Mouse (Mus musculus): ENCODE results near the gene Psmb9. TPM values are rescaled to one million over a fixed set of nuclear protein-coding genes. Genes with fewer than 3 reads are reported as not detected.

Psmb9 gene
- polyA plus RNA-seq, 1 experiment = 3.8 TPM

GRCm38 (mm10) chr17:34192852-34193251 lies 5.3 kb upstream of the Psmb9 start:
- H3K4me1 ChIP-seq (ENCODE audit: control insufficient read depth, insufficient read depth, low read length) = no peaks in the 10 kb centered on the region
- H3K27ac ChIP-seq (ENCODE audit: insufficient read depth, low read length) = no peak overlapping the region
- no peak for TF ChIP-seq POLR2A (IDR thresholded peaks at IDR 0.05; ENCODE audit: extremely low read depth, insufficient read depth, low read length)
- no peak for TF ChIP-seq CTCF (IDR thresholded peaks at IDR 0.05; ENCODE audit: extremely low read depth, insufficient read depth, low read length)
- no peak overlapping the region for H3K4me3 ChIP-seq (ENCODE audit: insufficient read depth, low read length)

GRCm38 (mm10) chr17:34188986-34189385 lies 1.4 kb upstream of the Psmb9 start:
- H3K4me3 ChIP-seq (ENCODE audit: insufficient read depth, low read length) = no peak overlapping the region
- H3K4me1 ChIP-seq (ENCODE audit: control insufficient read depth, insufficient read depth, low read length) = no peaks in the 10 kb centered on the region
- no peak overlapping the region for H3K27ac ChIP-seq (ENCODE audit: insufficient read depth, low read length)
- no peak for TF ChIP-seq CTCF (IDR thresholded peaks at IDR 0.05; ENCODE audit: extremely low read depth, insufficient read depth, low read length)
- no peak for TF ChIP-seq POLR2A (IDR thresholded peaks at IDR 0.05; ENCODE audit: extremely low read depth, insufficient read depth, low read length)

- Histone ChIP-seq H3K27ac (ENCODE audit: insufficient read depth, low read length) (0 out of 2 replicates have a peak overlapping the region, but pooled peaks have one; percentile 16), H3K4me3 (ENCODE audit: insufficient read depth, low read length) (peak overlapping the region; percentile 74; the same call in 1 of the 2 replicates), H3K4me1 (ENCODE audit: control insufficient read depth, insufficient read depth, low read length) (no peaks in the 10 kb centered on the region)
- TF ChIP-seq CTCF (IDR thresholded peaks at IDR 0.05; ENCODE audit: extremely low read depth, insufficient read depth, low read length) (no peak), POLR2A (IDR thresholded peaks at IDR 0.05; ENCODE audit: extremely low read depth, insufficient read depth, low read length) (no peak)
These were observed 446 bp upstream of the Psmb9 start for GRCm38 (mm10) chr17:34188010-34188409.

GRCm38 (mm10) chr17:34186885-34187260 lies 691 bp downstream of the Psmb9 start:
- TF ChIP-seq CTCF (IDR thresholded peaks at IDR 0.05; ENCODE audit: extremely low read depth, insufficient read depth, low read length) = no peak
- TF ChIP-seq POLR2A (IDR thresholded peaks at IDR 0.05; ENCODE audit: extremely low read depth, insufficient read depth, low read length) = no peak
- H3K27ac ChIP-seq (ENCODE audit: insufficient read depth, low read length) = no peak overlapping the region
- peak overlapping the region; percentile 74 for H3K4me3 ChIP-seq (ENCODE audit: insufficient read depth, low read length)
- H3K4me1 ChIP-seq (ENCODE audit: control insufficient read depth, insufficient read depth, low read length) = no peaks in the 10 kb centered on the region

GRCm38 (mm10) chr17:34185526-34185925 lies 2.0 kb downstream of the Psmb9 start:
- TF ChIP-seq POLR2A (IDR thresholded peaks at IDR 0.05; ENCODE audit: extremely low read depth, insufficient read depth, low read length) = no peak
- no peak for TF ChIP-seq CTCF (IDR thresholded peaks at IDR 0.05; ENCODE audit: extremely low read depth, insufficient read depth, low read length)
- Histone ChIP-seq H3K27ac (ENCODE audit: insufficient read depth, low read length) (no peak overlapping the region), H3K4me3 (ENCODE audit: insufficient read depth, low read length) (no peak overlapping the region), H3K4me1 (ENCODE audit: control insufficient read depth, insufficient read depth, low read length) (no peaks in the 10 kb centered on the region)

GRCm38 (mm10) chr17:34183564-34184219 lies 3.9 kb downstream of the Psmb9 start:
- Histone ChIP-seq H3K27ac (ENCODE audit: insufficient read depth, low read length) (no peak overlapping the region), H3K4me3 (ENCODE audit: insufficient read depth, low read length) (no peak overlapping the region), H3K4me1 (ENCODE audit: control insufficient read depth, insufficient read depth, low read length) (no peaks in the 10 kb centered on the region)
- TF ChIP-seq CTCF (IDR thresholded peaks at IDR 0.05; ENCODE audit: extremely low read depth, insufficient read depth, low read length) (no peak), POLR2A (IDR thresholded peaks at IDR 0.05; ENCODE audit: extremely low read depth, insufficient read depth, low read length) (no peak)

GRCm38 (mm10) chr17:34179913-34180859 lies 7.4 kb downstream of the Psmb9 start:
- Histone ChIP-seq H3K27ac (ENCODE audit: insufficient read depth, low read length) (no peak overlapping the region), H3K4me1 (ENCODE audit: control insufficient read depth, insufficient read depth, low read length) (no peaks in the 10 kb centered on the region), H3K4me3 (ENCODE audit: insufficient read depth, low read length) (no peak overlapping the region)
- no peak for TF ChIP-seq POLR2A (IDR thresholded peaks at IDR 0.05; ENCODE audit: extremely low read depth, insufficient read depth, low read length)
- no peak for TF ChIP-seq CTCF (IDR thresholded peaks at IDR 0.05; ENCODE audit: extremely low read depth, insufficient read depth, low read length)

- no peak overlapping the region for H3K27ac ChIP-seq (ENCODE audit: insufficient read depth, low read length)
- no peaks in the 10 kb centered on the region for H3K4me1 ChIP-seq (ENCODE audit: control insufficient read depth, insufficient read depth, low read length)
- TF ChIP-seq CTCF (IDR thresholded peaks at IDR 0.05; ENCODE audit: extremely low read depth, insufficient read depth, low read length) = no peak
- no peak for TF ChIP-seq POLR2A (IDR thresholded peaks at IDR 0.05; ENCODE audit: extremely low read depth, insufficient read depth, low read length)
- H3K4me3 ChIP-seq (ENCODE audit: insufficient read depth, low read length) = no peak overlapping the region
These were observed 8.5 kb downstream of the Psmb9 start for GRCm38 (mm10) chr17:34179019-34179418.

GRCm38 (mm10) chr17:34177179-34177578 lies 10.4 kb downstream of the Psmb9 start:
- Histone ChIP-seq H3K4me3 (ENCODE audit: insufficient read depth, low read length) (no peak overlapping the region), H3K27ac (ENCODE audit: insufficient read depth, low read length) (no peak overlapping the region), H3K4me1 (ENCODE audit: control insufficient read depth, insufficient read depth, low read length) (no peaks in the 10 kb centered on the region)
- TF ChIP-seq CTCF (IDR thresholded peaks at IDR 0.05; ENCODE audit: extremely low read depth, insufficient read depth, low read length) (no peak), POLR2A (IDR thresholded peaks at IDR 0.05; ENCODE audit: extremely low read depth, insufficient read depth, low read length) (no peak)

Measured in cortical plate, adult 2 months (tissue).